Mouse (Mus musculus) small intestine, adult 2 months (tissue): ENCODE measurements around the gene Crtc2.

ENCODE experiments used
- CTCF ChIP-seq: fragments of 200-500 bp; IDR thresholded peaks from 2 replicates; pipeline ENCODE4 v1.5.1; 2012; ENCODE audit warnings: low read depth, mild to moderate bottlenecking, control low read depth, inconsistent platforms, low read length, moderate library complexity, mixed read lengths; ENCODE audit not compliant: insufficient replicate concordance, insufficient read length; ENCODE audit errors: extremely low read depth
- POLR2A ChIP-seq: fragments of 200-500 bp; IDR thresholded peaks from 2 replicates; pipeline ENCODE4 v1.6.1; 2012; ENCODE audit warnings: low read depth, mild to moderate bottlenecking, control low read depth, inconsistent platforms, low read length, moderate library complexity

- no peak for TF ChIP-seq CTCF
- peak; percentile 83 for TF ChIP-seq POLR2A
Observed at GRCm38 (mm10) chr3:90247960-90248745, 5.8 kb upstream of the Crtc2 start, which contains the start of gene Slc39a1.
